Mouse (Mus musculus) forebrain, postnatal 0 days (tissue): Measurements from ENCODE around the gene Usp24. TPM values are rescaled to one million over a fixed set of nuclear protein-coding genes. Genes with fewer than 3 reads are reported as not detected.

Source experiments
- ATAC-seq: fragments of 200-750 bp; cut with Nextera tagmentation; 2 replicates; pipeline ENCODE4 v1.8.0; 2017; ENCODE audit warnings: mild to moderate bottlenecking, moderate library complexity
- DNase-seq: peaks from one replicate; pipeline ENCODE4 v3.0.0-alpha.2; 2015
- H3K27ac ChIP-seq: fragments of 300-500 bp; sonication (generic); 2 replicates; pipeline ENCODE4 v1.5.1; 2014; ENCODE audit warnings: low read depth, mild to moderate bottlenecking, antibody characterized with exemption, low read length, moderate library complexity, mixed read lengths
- H3K27me3 ChIP-seq: fragments of 300-500 bp; sonication (generic); 2 replicates; pipeline ENCODE4 v1.6.1; 2014; ENCODE audit warnings: mild to moderate bottlenecking, low read length, mixed read lengths; ENCODE audit not compliant: insufficient read depth
- H3K36me3 ChIP-seq: fragments of 300-500 bp; sonication (generic); 2 replicates; pipeline ENCODE4 v1.6.1; 2014; ENCODE audit warnings: mild to moderate bottlenecking, moderate library complexity; ENCODE audit not compliant: insufficient read depth
- H3K4me1 ChIP-seq: fragments of 300-500 bp; sonication (generic); 2 replicates; pipeline ENCODE4 v1.6.1; 2014; ENCODE audit warnings: antibody characterized with exemption; ENCODE audit not compliant: insufficient read depth
- H3K4me2 ChIP-seq: fragments of 300-500 bp; sonication (generic); 2 replicates; pipeline ENCODE4 v1.6.1; 2014; ENCODE audit warnings: low read depth, mild to moderate bottlenecking, moderate library complexity
- H3K4me3 ChIP-seq: fragments of 300-500 bp; sonication (generic); 2 replicates; pipeline ENCODE4 v1.5.1; 2014; ENCODE audit warnings: low read depth, low read length, mixed read lengths
- H3K9ac ChIP-seq: fragments of 300-500 bp; sonication (generic); 2 replicates; pipeline ENCODE4 v1.6.1; 2014; ENCODE audit warnings: mild to moderate bottlenecking
- H3K9me3 ChIP-seq: fragments of 300-500 bp; sonication (generic); 2 replicates; pipeline ENCODE4 v1.6.1; 2016; ENCODE audit warnings: low read length
- CTCF ChIP-seq: sonication (generic); IDR thresholded peaks from 2 replicates; pipeline ENCODE4 v1.5.1; 2016; ENCODE audit warnings: antibody characterized with exemption, control low read depth, low read depth
- whole genome bisulfite sequencing: fragments of 180-500 bp; shearing (Covaris S2); extraction: QIAGEN DNeasy Blood & Tissue Kit; methylation state at CpG from one replicate; pipeline ENCODE4 v1.1.7; 2014; 5-methylcytosine and 5-hydroxymethylcytosine counted together
- polyA plus RNA-seq: library from polyadenylated mRNA; unstranded; fragments of >200 nt; fragmentation: Nextera tagmentation; extraction: Ambion mirVana; gene quantifications from 2 replicates; pipeline ENCODE4 v1.2.1, GENCODE M21; 2015
- total RNA-seq: library from RNA; depleted of rRNA; stranded (reverse); fragments of >200 nt; gene quantifications from 2 replicates; pipeline ENCODE4 v1.2.3, GENCODE M21; 2014

The Usp24 gene
- total and polyA plus RNA-seq, 2 experiments from 2014 or later: 7.8 to 31.5 TPM

DNA sequence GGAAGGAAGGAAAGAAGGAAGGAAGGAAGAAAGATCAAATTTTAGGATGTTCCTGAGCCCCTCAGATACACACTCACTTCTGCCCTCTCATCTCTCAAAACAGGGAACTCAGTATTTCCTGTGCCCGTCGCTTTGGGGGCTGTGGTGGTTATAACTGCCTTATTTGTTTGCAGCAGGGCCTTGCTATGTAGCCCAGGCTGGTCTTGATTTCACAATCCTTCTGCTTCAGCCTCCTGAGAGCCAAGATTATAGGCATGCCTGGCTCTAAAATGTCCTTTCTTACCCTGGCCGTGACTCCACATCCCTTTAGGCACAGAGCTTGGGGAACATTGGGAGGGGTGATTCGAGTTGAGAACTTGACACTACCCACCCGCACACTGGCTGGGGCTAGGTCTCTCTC lies 146.5 kb downstream of the Usp24 start:
- no peak overlapping the region for H3K27ac ChIP-seq
- no peak for ATAC-seq
- no peaks in the 10 kb centered on the region for H3K9me3 ChIP-seq
- H3K27me3 ChIP-seq: peaks cover 22% of the 10 kb centered on the region
- H3K36me3 ChIP-seq: no peaks in the 10 kb centered on the region
- no peak overlapping the region for H3K4me3 ChIP-seq
- H3K4me1 ChIP-seq: peaks cover 9% of the 10 kb centered on the region; the same call in 1 of the 2 replicates
- H3K9ac ChIP-seq: no peak overlapping the region
- 78% methylated on average over 5 of the region's 5 CpGs for WGBS
- DNase-seq: no peak
- H3K4me2 ChIP-seq: no peak overlapping the region
- TF ChIP-seq CTCF: no peak

DNA sequence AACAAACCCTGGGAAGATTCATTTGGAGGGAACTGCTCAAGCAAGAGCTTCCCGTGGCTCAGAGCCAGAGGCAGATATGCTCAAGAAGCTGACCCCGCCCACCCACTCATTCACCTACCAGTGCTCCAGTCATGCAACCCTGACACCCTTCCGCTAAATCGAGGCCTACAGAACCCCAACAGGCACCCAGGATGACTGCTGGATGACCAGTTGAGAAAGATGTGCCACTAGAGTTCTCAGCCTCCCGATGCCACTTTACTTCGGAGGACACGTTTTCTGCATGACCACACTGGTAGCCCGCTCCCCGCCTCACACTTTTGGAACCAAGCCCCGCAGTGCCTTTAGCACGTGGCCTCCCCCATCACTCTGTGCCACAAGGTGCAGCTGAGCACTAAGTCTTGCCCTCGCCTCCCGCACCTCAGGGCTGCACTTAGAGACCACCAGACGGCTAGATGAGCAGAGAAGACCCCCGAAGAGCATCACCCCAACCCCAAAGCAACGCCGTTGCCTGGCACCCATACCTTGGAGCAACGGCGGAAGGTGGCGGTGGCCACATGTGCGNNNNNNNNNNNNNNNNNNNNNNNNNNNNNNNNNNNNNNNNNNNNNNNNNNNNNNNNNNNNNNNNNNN lies 147.3 kb downstream of the Usp24 start:
- Histone ChIP-seq H3K36me3 (no peaks in the 10 kb centered on the region), H3K27ac (no peak overlapping the region), H3K4me1 (peaks cover 9% of the 10 kb centered on the region; the same call in 1 of the 2 replicates), H3K27me3 (peaks cover 22% of the 10 kb centered on the region), H3K9me3 (no peaks in the 10 kb centered on the region), H3K9ac (peak overlapping the region; percentile 58), H3K4me3 (peak overlapping the region; percentile 39), H3K4me2 (peak overlapping the region; percentile 82)
- peak; percentile 40; the same call in 1 of the 2 replicates for ATAC-seq
- DNase-seq: peak; percentile 22
- WGBS: 26% methylated on average over 21 of the region's 21 CpGs
- no peak for TF ChIP-seq CTCF

DNA sequence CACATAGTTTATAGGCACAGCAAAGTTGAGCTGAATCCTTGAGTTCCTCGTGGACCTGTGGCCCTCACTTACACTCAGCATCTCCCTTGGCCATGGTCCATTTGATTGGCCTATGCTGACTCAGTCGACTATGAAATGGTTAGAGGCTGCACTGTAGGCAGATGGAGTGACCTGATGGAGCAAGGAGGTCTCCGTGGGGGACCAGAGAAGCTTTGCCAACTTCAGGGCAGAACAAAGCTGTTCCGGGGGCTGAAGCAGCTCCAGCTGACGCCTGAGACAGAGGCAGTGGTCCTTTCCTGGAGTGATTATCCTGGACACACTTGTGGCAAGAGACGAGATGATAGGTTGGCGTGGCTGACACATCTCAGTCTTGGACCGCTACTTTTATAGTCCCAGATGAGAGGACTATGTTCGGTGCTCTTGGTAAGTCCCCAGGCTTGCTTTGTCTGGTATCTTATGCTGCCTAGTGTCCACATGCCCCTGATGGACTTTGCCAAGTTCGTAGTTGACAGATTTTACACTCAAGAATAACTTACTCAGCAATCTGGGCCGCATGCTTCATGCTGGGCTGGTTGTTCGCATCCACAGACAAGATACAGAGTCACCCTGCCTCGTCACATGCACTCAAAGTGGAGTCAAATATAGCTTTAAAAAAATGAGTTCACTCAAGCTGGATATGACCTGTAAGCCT lies 151.6 kb downstream of the Usp24 start:
- no peak for ATAC-seq
- Histone ChIP-seq H3K4me1 (peaks cover 9% of the 10 kb centered on the region; the same call in 1 of the 2 replicates), H3K4me2 (no peak overlapping the region), H3K9ac (no peak overlapping the region), H3K36me3 (no peaks in the 10 kb centered on the region), H3K27me3 (peaks cover 20% of the 10 kb centered on the region), H3K9me3 (no peaks in the 10 kb centered on the region), H3K27ac (no peak overlapping the region), H3K4me3 (no peak overlapping the region)
- 84% methylated on average over 13 of the region's 13 CpGs for WGBS
- TF ChIP-seq CTCF: no peak
- no peak for DNase-seq

DNA sequence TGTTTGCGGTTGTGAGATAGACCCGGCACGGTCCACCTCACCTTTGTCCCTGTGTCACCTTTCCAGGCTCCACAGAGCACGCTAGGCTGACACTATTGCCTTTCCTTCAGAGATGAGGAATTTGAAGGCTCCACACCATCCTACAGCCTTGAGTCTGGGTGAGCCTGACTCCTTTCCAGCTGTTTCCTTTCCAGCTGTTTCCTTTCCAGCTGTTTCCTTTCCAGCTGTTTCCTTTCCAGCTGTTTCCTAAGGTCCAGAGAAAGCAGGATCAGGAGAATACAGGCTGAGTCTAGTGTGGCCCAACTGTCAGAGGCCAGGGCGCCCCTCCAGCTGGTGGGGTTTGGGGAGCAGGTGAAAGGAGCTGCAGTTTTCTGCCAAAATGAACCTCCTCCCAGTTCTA lies 154.9 kb downstream of the Usp24 start:
- no peaks in the 10 kb centered on the region for H3K36me3 ChIP-seq
- TF ChIP-seq CTCF: no peak
- no peaks in the 10 kb centered on the region for H3K9me3 ChIP-seq
- H3K4me3 ChIP-seq: no peak overlapping the region
- H3K27me3 ChIP-seq: no peaks in the 10 kb centered on the region
- DNase-seq: no peak
- no peak for ATAC-seq
- H3K9ac ChIP-seq: no peak overlapping the region
- H3K27ac ChIP-seq: no peak overlapping the region
- WGBS: 85% methylated on average over 5 of the region's 5 CpGs
- peaks cover 3% of the 10 kb centered on the region; the same call in 1 of the 2 replicates for H3K4me1 ChIP-seq
- H3K4me2 ChIP-seq: no peak overlapping the region

DNA sequence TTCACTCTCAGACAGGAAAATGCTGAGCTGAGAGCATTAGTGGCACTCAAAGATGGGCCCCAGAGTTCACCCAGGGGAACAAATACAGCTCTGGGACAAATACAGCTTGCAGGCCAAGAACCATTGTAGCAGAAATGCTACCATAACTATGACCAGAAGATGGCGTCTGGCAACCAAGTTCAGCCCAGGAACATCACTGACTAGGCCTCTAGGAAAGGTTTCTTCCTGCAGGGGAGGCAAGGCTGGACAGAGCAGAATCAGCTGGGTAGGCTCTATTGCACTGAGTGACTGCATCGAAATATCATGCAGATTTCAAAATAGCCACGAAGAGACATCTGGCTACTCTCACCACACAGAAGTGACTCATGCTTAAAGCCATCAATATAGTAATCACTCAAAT lies 156.3 kb downstream of the Usp24 start:
- Histone ChIP-seq H3K4me1 (peaks cover 3% of the 10 kb centered on the region; the same call in 1 of the 2 replicates), H3K4me3 (no peak overlapping the region), H3K27me3 (no peaks in the 10 kb centered on the region), H3K27ac (no peak overlapping the region), H3K9ac (no peak overlapping the region), H3K4me2 (no peak overlapping the region), H3K9me3 (no peaks in the 10 kb centered on the region), H3K36me3 (no peaks in the 10 kb centered on the region)
- TF ChIP-seq CTCF: peak; percentile 92
- WGBS: 11% methylated on average over 3 of the region's 3 CpGs
- ATAC-seq (peak; percentile 81), DNase-seq (peak; percentile 85)

DNA sequence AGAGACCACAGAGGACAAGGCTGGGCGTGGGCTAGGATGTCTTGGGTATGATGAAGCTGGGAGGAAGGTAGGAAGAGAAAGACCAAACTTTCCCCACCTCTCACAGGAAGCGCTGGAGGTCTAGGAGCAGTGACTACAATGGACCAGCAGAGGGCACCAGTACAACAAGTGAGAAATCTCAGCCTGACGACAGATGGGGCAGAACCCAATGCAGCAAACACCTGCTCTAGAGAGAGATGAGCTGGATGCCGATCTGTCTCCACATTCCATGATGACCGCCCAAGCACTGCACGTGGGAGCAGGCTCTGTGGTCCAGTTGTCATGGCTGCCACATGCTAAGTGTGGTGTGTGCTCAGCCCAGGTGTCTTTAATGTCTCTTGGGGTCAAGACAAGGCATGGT lies 158.2 kb downstream of the Usp24 start:
- peak; percentile 92 for DNase-seq
- 3% methylated on average over 6 of the region's 6 CpGs for WGBS
- Histone ChIP-seq H3K4me3 (no peak overlapping the region), H3K27me3 (no peaks in the 10 kb centered on the region), H3K9me3 (no peaks in the 10 kb centered on the region), H3K36me3 (no peaks in the 10 kb centered on the region), H3K4me2 (no peak overlapping the region), H3K9ac (no peak overlapping the region), H3K4me1 (peaks cover 3% of the 10 kb centered on the region; the same call in 1 of the 2 replicates), H3K27ac (no peak overlapping the region)
- ATAC-seq: peak; percentile 83
- TF ChIP-seq CTCF: peak; percentile 97

DNA sequence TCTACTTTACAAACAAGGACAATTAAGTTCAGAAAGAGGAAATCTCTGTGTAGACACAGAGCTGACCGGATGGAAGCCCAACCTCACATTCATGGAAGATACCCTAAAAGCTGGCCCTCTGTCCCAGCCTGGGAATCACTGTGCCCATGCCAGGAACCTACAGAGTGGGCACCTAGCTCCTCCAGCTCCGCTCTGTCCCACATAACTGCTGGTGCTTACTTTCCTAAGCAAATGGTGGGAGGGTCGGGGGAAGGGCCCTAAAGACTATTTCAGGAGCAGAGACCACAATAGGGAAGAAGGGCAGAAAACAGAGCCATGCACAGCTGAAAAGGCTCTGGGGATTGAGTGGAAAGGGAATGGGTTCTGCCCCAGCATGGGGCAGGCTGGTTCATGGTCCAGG lies 164.5 kb downstream of the Usp24 start:
- 76% methylated on average over 3 of the region's 3 CpGs for WGBS

More for the DNA sequence above, 164.5 kb downstream of the Usp24 start:
- no peaks in the 10 kb centered on the region for H3K27me3 ChIP-seq
- H3K4me3 ChIP-seq: no peak overlapping the region
- DNase-seq (no peak), ATAC-seq (no peak)
- no peaks in the 10 kb centered on the region for H3K36me3 ChIP-seq
- TF ChIP-seq CTCF: no peak
- H3K9ac ChIP-seq: no peak overlapping the region
- H3K4me1 ChIP-seq: no peaks in the 10 kb centered on the region
- no peaks in the 10 kb centered on the region for H3K9me3 ChIP-seq
- no peak overlapping the region for H3K4me2 ChIP-seq
- H3K27ac ChIP-seq: no peak overlapping the region
